Mouse (Mus musculus) thymus, postnatal 36 days (tissue): Measurements from ENCODE around the gene Lypla2.
"Not testable (repeated sequence)": the region's sequence is repeated elsewhere in the genome, so short reads cannot be mapped to it uniquely, and the experiment has no call there.

Source experiments
- DNase-seq, 2 experiments: peaks; one replicate each; pipeline ENCODE4 v3.0.0; 2022; ENCODE audit warnings: mixed read lengths in 2 of 2

Lypla2 gene

GRCm38 (mm10) chr4:135972556-135972906, at the start of gene Lypla2:
Gene Lypla2, minus strand, starts transcription at chr4:135972626.
- DNase-seq: peak; percentile 76 to 83

- DNase-seq: peak; percentile 100
Observed at GRCm38 (mm10) chr4:136021549-136022047, 49.2 kb upstream of the Lypla2 start, which contains the start of gene Eloa. Gene Eloa, minus strand, starts transcription at chr4:136021763.

- DNase-seq: peak in 1 of 2 experiments; percentile 12
Observed at GRCm38 (mm10) chr4:136020743-136021548, 48.5 kb upstream of the Lypla2 start.

GRCm38 (mm10) chr4:136016059-136016602, 43.7 kb upstream of the Lypla2 start:
- no peak for DNase-seq

- DNase-seq: no peak
Observed at GRCm38 (mm10) chr4:136010586-136010985, 38.2 kb upstream of the Lypla2 start.

DNA sequence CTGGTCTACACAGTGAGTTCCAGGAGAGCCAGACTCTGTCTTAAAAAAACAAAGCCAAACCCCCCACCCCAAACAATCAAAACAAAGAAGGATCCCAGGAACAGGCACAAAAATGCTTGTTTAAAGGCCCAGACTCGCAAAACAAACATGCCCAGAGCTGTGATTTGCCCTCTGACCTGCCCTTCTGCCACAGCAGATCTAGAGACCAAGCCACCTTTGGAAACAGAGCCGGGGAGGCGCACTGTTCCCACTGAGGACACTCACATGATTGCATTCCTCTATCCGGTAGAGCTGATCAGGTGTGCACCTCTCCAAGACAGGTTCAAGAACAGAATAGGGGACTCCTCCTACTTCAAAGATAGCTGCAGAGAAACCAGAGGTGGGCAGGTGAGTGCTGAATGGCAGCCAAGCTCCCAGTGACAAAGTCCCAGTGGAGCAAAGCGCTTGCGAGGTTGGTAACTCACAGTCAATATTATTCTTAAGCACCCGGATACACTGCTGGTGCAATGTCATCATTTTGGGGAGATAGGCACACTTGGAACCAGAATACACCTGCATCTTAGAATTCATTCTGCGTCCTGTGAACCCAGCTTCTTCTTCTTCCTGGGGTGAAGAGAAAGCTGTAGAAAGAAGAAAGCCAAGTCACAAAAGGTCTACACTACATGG, 36.5 kb upstream of the Lypla2 start:
- DNase-seq: no peak

GRCm38 (mm10) chr4:136006821-136007220, 34.4 kb upstream of the Lypla2 start:
- no peak for DNase-seq

- no peak for DNase-seq
Observed at GRCm38 (mm10) chr4:136004921-136005320, 32.5 kb upstream of the Lypla2 start.

DNA sequence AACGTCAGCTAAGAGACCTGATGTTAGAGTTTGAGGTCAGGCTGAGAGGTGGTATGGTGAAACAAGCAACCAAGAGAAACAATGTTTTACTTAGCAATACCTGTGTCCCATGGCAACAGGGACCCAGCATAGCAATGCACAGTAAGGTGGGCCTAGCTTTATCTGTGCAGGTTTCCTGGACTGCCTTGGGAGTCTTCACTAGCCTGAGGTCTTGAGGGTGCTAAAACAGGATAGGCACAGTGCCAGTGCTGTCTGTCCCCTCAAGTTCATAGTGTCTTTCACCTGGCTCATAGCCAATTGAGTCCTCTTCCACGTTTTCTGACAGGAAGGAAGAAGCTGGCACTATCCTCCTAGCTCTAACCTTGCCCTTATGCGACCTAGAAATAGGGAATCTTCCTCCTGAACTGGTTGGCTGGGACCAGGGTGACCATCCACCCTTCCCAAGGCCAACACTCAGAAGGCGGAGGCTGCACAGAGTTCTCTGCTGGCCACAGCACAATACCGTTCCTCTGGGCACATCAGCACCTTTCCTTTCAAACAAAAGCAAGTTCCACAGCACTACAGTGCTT, 31.8 kb upstream of the Lypla2 start:
- DNase-seq: no peak

- DNase-seq: no peak
Observed at GRCm38 (mm10) chr4:135995118-135995517, 22.7 kb upstream of the Lypla2 start.

DNA sequence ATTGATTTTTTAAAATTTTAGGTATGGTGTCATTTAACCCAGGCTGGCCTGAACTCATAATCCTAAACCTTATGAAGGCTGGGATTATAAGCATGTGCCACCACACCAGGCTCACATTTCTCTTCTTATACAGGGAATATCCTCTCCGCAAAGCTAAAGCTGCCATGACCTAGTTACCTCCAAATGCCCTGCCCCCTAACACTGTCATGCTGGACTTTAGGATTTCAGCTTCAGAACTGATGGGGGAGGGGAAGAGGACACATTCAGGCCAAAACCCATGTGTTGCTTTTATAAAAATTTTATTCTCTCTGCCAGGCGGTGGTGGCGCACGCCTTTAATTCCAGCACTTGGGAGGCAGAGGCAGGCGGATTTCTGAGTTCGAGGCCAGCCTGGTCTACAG, 21.5 kb upstream of the Lypla2 start:
- no peak for DNase-seq

DNA sequence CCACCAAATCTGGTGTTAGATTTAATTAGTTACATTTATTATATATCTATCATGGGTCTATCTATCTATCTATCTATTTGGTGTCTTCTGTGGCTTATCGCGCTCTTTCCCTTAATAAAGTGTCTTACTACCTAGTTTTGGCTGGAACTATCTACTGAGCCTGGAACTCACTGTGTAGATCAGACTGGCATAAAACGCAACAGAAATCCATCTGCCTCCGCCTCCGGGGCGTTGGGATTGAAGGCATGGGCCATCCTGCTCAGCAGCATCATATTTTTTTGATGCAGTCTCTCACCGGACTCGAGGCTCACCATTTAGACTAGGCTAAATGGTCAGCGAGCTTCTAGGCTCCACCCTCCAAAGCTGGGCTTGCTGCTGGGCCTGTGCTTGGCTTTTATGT, 15.3 kb upstream of the Lypla2 start:
- no peak for DNase-seq

GRCm38 (mm10) chr4:135986943-135987710, 14.7 kb upstream of the Lypla2 start, which contains the start of gene Pithd1:
Gene Pithd1, minus strand, starts transcription at chr4:135987264.
- DNase-seq: peak; percentile 93 to 95

- no peak for DNase-seq
Observed at GRCm38 (mm10) chr4:135986301-135986942, 14.0 kb upstream of the Lypla2 start.

GRCm38 (mm10) chr4:135985769-135986168, 13.3 kb upstream of the Lypla2 start:
- no peak for DNase-seq

DNA sequence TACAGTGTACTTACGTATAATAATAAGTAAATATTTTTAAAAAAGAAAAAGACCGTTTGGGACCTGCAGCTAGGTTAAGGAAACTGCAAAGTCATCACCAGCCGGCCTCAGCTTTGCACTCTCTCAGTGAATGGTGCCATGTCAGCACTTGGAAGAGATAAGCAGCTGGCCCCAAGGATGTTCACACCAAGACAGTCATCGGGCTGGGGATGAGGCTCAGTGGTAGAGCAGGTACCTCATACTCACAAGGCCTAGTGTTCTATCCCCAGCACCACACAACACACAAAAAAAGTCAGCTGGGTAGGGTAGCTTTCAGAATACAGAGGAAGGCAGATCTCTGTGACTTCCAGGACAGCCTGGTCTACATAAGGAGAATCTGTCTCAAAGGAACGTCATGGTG, 12.8 kb upstream of the Lypla2 start:
- no peak for DNase-seq

- DNase-seq: no peak
Observed at GRCm38 (mm10) chr4:135984556-135984955, 12.1 kb upstream of the Lypla2 start.

DNA sequence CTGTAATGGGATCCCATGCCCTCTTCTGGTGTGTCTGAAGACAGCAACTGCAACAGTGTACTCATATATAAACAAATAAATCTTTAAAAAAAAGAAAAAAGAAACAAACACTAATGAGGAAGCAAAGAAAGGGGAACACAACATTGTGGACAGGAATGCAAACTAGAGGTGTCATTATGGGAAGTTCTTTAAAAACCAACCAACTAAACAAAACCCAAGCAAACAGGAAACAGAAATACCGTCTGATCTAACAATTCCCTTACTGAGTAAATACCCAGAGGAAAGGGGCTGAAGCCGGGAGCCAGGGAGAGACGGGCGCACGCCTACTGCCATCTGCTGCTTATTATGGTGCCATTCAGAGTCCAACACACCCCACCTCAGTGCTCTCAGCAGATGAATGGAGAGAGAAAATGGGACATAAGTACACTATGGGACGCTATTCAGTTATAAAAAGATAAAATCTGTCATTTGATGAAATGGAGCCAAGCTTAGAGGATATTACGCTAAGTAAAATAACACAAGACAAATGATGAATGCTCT, 9.2 kb upstream of the Lypla2 start:
- DNase-seq: no peak

DNA sequence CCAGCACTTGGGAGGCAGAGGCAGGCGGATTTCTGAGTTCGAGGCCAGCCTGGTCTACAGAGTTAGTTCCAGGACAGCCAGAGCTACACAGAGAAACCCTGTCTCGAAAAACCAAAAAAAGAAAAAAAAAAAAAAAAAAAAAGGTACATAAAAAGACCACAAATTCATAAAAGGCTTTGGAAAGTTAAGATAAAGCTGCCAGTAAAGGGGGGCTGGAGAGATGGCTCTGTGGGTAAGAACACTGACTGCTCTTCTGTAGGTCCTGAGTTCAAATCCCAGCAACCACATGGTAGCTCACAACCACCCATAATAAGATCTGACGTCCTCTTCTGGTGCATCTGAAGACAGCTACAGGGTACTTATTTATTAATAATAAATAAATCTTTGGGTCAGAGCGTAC, 7.8 kb upstream of the Lypla2 start:
- DNase-seq: not testable (repeated sequence)

- no peak for DNase-seq
Observed at GRCm38 (mm10) chr4:135976146-135976545, 3.7 kb upstream of the Lypla2 start.

GRCm38 (mm10) chr4:135972911-135973811, 735 bp upstream of the Lypla2 start:
- DNase-seq: no peak
